Mouse (Mus musculus): Measurements from ENCODE around the gene Nudt9. TPM values are rescaled to one million over a fixed set of nuclear protein-coding genes. Genes with fewer than 3 reads are reported as not detected.

The Nudt9 gene
- polyA plus RNA-seq (2014; fragmentation: Illumina TruSeq; extraction: RNeasy Lipid Tissue Mini Kit (QIAGEN cat#74804); ENCODE audit: low read depth, low replicate concordance): 30.2 TPM

DNA sequence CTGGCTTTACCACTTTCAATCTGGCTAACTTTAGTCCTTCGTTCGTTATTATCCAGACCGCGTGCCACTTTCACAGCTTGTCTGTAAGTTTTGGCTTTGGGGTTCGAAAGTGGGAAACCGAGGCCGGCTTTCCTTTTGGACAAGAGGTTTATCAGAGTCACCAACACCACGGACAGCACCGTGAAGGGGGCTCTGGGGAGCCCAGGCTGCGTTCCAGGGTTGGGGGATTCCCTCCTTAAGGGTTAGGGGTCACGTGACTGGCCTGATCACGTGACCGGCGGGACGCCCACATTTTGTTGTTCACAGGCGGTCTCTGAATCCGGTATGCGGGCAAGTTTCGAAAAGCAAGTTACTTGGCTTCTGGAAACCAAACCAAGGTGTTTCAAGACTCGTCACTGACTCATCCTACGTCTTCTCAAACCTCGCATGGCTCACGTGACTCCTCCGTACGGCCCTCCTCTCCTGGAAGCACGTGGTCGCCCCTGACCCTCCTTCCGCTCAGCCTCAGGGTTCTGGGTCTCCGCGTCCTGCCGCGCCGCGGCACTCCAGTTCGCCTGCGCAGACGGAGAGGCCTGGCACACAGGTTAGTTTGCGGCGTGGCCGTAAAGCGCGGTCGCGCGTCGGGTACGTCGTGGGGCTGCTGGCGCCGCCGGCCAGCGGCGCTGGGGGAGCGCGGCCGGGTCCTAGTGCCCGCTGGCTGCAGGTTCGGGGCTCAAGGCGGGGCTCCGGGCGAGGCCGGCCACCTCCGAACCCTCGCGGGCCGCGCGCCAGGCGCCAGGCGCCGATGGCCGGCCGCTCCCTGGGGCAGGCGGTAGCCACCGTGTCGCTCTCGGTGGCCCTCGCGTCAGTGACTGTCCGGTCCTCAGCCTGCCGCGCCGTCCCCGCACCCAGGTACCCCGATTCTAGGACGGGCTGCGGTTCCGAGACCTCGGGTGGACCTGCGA is at the start of gene Nudt9:
Gene Nudt9 (plus strand): TSS at position 51 of the 944 bp plus-strand sequence.

GRCm38 (mm10) chr5:104021597-104022378 is 24.3 kb upstream of the Nudt9 start, which contains the start of gene Hsd17b11:
TSS of gene Hsd17b11 (minus strand) at chr5:104021919.

DNA sequence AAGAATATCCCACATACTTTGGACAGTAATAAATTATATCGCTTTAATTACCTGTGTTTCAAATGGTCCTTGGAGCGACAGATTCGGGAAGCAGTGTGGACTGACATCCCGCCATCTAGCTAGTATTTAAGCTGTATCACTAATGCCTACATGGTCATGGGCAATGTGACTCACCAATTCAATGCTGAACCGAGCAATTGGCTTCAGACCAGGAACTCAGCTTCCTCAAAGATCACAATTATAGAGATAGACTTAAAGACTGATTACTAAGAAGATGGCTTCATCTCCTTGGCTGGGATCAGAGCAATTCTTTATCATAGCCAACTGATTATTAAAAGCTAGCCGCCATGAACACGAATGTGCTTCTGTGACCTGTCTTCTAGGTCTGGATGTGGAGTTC is 31.4 kb downstream of the Nudt9 start, which contains the start of gene Gm17660:
Gene Gm17660 (minus strand): TSS at position 101 of the 400 bp plus-strand sequence.

DNA sequence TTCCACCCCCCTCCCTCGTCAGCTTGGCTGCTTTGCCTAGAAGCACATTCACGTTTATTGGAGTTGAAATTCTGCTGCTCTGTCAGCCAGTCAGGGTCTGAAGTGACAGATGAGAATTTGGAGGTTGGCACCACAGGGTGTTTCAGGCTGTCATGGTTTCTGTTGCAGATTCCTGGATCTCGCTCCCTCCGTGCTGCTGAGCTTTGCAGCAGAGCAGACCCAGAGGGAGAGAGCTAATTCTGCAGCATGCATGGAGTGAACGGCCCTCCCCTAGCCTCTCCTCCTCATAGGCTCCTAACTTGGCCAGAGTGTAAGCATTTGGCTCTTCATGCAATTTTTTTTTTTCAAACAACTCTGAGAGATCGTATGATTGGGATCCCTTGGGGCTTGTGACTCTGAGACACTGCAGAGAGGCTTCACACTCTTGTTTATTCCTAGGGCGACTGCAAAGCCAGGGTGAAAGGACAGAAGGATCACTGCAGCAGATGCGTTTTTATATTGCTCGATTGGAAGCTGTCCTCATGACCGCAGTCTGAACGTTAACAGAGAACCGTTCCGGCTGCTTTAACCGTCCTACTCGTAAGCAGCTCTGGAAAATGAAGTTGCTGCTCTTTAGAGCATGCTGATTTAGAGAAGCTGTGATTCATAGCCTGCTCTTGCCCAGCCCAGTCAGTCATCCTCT is 67.5 kb downstream of the Nudt9 start, which contains the start of gene Sparcl1:
Gene Sparcl1 (minus strand): TSS at position 243 of the 682 bp plus-strand sequence.

Other genes with a start within 250 kb of the Nudt9 start
- gene Klhl8, start 135.0 kb upstream of the Nudt9 start, polyA plus RNA-seq (2014; fragmentation: Illumina TruSeq; extraction: RNeasy Lipid Tissue Mini Kit (QIAGEN cat#74804); ENCODE audit: low read depth, low replicate concordance): 6.2 TPM
- gene Hsd17b13, start 68.9 kb upstream of the Nudt9 start, polyA plus RNA-seq (2014; fragmentation: Illumina TruSeq; extraction: RNeasy Lipid Tissue Mini Kit (QIAGEN cat#74804); ENCODE audit: low read depth, low replicate concordance): 0.27 TPM
- 13.9 TPM for gene Hsd17b11, start 24.4 kb upstream of the Nudt9 start, polyA plus RNA-seq (2014; fragmentation: Illumina TruSeq; extraction: RNeasy Lipid Tissue Mini Kit (QIAGEN cat#74804); ENCODE audit: low read depth, low replicate concordance)
- gene Gm17660, start 31.3 kb downstream of the Nudt9 start, polyA plus RNA-seq (2014; fragmentation: Illumina TruSeq; extraction: RNeasy Lipid Tissue Mini Kit (QIAGEN cat#74804); ENCODE audit: low read depth, low replicate concordance): 1.4 TPM
- 34.7 TPM for gene Sparcl1, start 67.4 kb downstream of the Nudt9 start, polyA plus RNA-seq (2014; fragmentation: Illumina TruSeq; extraction: RNeasy Lipid Tissue Mini Kit (QIAGEN cat#74804); ENCODE audit: low read depth, low replicate concordance)
- gene Dspp, start 124.4 kb downstream of the Nudt9 start, polyA plus RNA-seq (2014; fragmentation: Illumina TruSeq; extraction: RNeasy Lipid Tissue Mini Kit (QIAGEN cat#74804); ENCODE audit: low read depth, low replicate concordance): not detected
- not detected for gene Dmp1, start 156.3 kb downstream of the Nudt9 start, polyA plus RNA-seq (2014; fragmentation: Illumina TruSeq; extraction: RNeasy Lipid Tissue Mini Kit (QIAGEN cat#74804); ENCODE audit: low read depth, low replicate concordance)

Measured in testis, adult 10 weeks (tissue).